Mouse (Mus musculus) hindbrain, embryonic 10.5 days (tissue): Measurements from ENCODE around the gene Hoxd11. TPM values are rescaled to one million over a fixed set of nuclear protein-coding genes. Genes with fewer than 3 reads are reported as not detected.

Source experiments
- DNase-seq: peaks from one replicate; pipeline ENCODE4 v3.0.0-alpha.2; 2017; ENCODE audit warnings: low spot score
- H3K27ac ChIP-seq: fragments of 300-500 bp; sonication (generic); 2 replicates; pipeline ENCODE4 v1.5.1; 2016; ENCODE audit warnings: mild to moderate bottlenecking, moderate library complexity
- H3K27me3 ChIP-seq: fragments of 300-500 bp; sonication (generic); 2 replicates; pipeline ENCODE4 v1.6.1; 2016; ENCODE audit warnings: mild to moderate bottlenecking; ENCODE audit not compliant: poor library complexity, insufficient read depth, severe bottlenecking
- H3K36me3 ChIP-seq: fragments of 300-500 bp; sonication (generic); 2 replicates; pipeline ENCODE4 v1.6.1; 2016; ENCODE audit warnings: mild to moderate bottlenecking, moderate library complexity
- H3K4me1 ChIP-seq: fragments of 300-500 bp; sonication (generic); replicated peaks from 2 replicates; pipeline ENCODE4 v1.6.1; 2016; ENCODE audit warnings: mild to moderate bottlenecking
- H3K4me3 ChIP-seq: fragments of 300-500 bp; sonication (generic); 2 replicates; pipeline ENCODE4 v1.5.1; 2016; ENCODE audit warnings: mild to moderate bottlenecking, moderate library complexity
- H3K9me3 ChIP-seq: fragments of 300-500 bp; sonication (generic); 2 replicates; pipeline ENCODE4 v1.6.1; 2016; ENCODE audit warnings: mild to moderate bottlenecking, moderate library complexity
- WGBS: fragments of 180-500 bp; shearing (Covaris S2); methylation state at CpG from one replicate; pipeline ENCODE4 v1.1.7; 2016; 5-methylcytosine and 5-hydroxymethylcytosine counted together
- polyA plus RNA-seq: library from polyadenylated mRNA; unstranded; fragments of >200 nt; fragmentation: Nextera tagmentation; extraction: Ambion mirVana; gene quantifications from 2 replicates; pipeline ENCODE4 v1.2.1, GENCODE M21; 2016

The Hoxd11 gene
- polyA plus RNA-seq, 1 experiment from 2014 or later: not detected

- Histone ChIP-seq H3K27ac (no peak overlapping the region), H3K36me3 (no peaks in the 10 kb centered on the region), H3K27me3 (peaks cover 100% of the 10 kb centered on the region), H3K4me3 (peak overlapping the region; percentile 49), H3K9me3 (no peaks in the 10 kb centered on the region), H3K4me1 (peaks cover 19% of the 10 kb centered on the region)
- DNase-seq: peak; percentile 75
- WGBS: under 1% methylated on average over 74 of the region's 74 CpGs
These were observed 10.8 kb upstream of the Hoxd11 start for GRCm38 (mm10) chr2:74668370-74669229.

- 2% methylated on average over 3 of the region's 3 CpGs for WGBS
These were observed 10.2 kb upstream of the Hoxd11 start for GRCm38 (mm10) chr2:74669230-74669578.

GRCm38 (mm10) chr2:74669650-74670235, 9.6 kb upstream of the Hoxd11 start:
- peak; percentile 53 for DNase-seq
- Histone ChIP-seq H3K36me3 (no peaks in the 10 kb centered on the region), H3K4me1 (peaks cover 19% of the 10 kb centered on the region), H3K27ac (no peak overlapping the region), H3K4me3 (no peak overlapping the region), H3K27me3 (peaks cover 100% of the 10 kb centered on the region), H3K9me3 (no peaks in the 10 kb centered on the region)
- 2% methylated on average over 14 of the region's 14 CpGs for WGBS

More at GRCm38 (mm10) chr2:74669230-74669578, 10.2 kb upstream of the Hoxd11 start:
- Histone ChIP-seq H3K4me3 (no peak overlapping the region), H3K27ac (no peak overlapping the region), H3K36me3 (no peaks in the 10 kb centered on the region), H3K4me1 (peaks cover 19% of the 10 kb centered on the region), H3K9me3 (no peaks in the 10 kb centered on the region), H3K27me3 (peaks cover 100% of the 10 kb centered on the region)
- peak; percentile 20 for DNase-seq

- H3K4me3 ChIP-seq: no peak overlapping the region
- WGBS: 1% methylated on average over 3 of the region's 3 CpGs
- H3K36me3 ChIP-seq: no peaks in the 10 kb centered on the region
- no peaks in the 10 kb centered on the region for H3K9me3 ChIP-seq
- H3K27me3 ChIP-seq: peaks cover 100% of the 10 kb centered on the region
- peaks cover 21% of the 10 kb centered on the region for H3K4me1 ChIP-seq
- H3K27ac ChIP-seq: no peak overlapping the region
- DNase-seq: peak; percentile 8
These were observed 8.6 kb upstream of the Hoxd11 start for GRCm38 (mm10) chr2:74670632-74671188.

GRCm38 (mm10) chr2:74671847-74672246, 7.5 kb upstream of the Hoxd11 start:
- Histone ChIP-seq H3K9me3 (no peaks in the 10 kb centered on the region), H3K4me3 (no peak overlapping the region), H3K27me3 (peaks cover 100% of the 10 kb centered on the region), H3K4me1 (peaks cover 21% of the 10 kb centered on the region), H3K36me3 (no peaks in the 10 kb centered on the region), H3K27ac (no peak overlapping the region)
- DNase-seq: peak; percentile 27
- 2% methylated on average over 5 of the region's 5 CpGs for WGBS

GRCm38 (mm10) chr2:74672481-74673362, 6.6 kb upstream of the Hoxd11 start:
- 1% methylated on average over 40 of the region's 40 CpGs for WGBS
- no peaks in the 10 kb centered on the region for H3K36me3 ChIP-seq

GRCm38 (mm10) chr2:74673835-74674425, 5.4 kb upstream of the Hoxd11 start:
- H3K4me3 ChIP-seq: no peak overlapping the region
- no peak overlapping the region for H3K27ac ChIP-seq
- WGBS: 2% methylated on average over 24 of the region's 24 CpGs
- DNase-seq: peak; percentile 48
- no peaks in the 10 kb centered on the region for H3K36me3 ChIP-seq
- H3K9me3 ChIP-seq: no peaks in the 10 kb centered on the region
- H3K4me1 ChIP-seq: peaks cover 9% of the 10 kb centered on the region; the same call in 1 of the 2 replicates
- H3K27me3 ChIP-seq: peaks cover 100% of the 10 kb centered on the region

More at GRCm38 (mm10) chr2:74672481-74673362, 6.6 kb upstream of the Hoxd11 start:
- DNase-seq: peak; percentile 83
- Histone ChIP-seq H3K4me1 (peaks cover 20% of the 10 kb centered on the region), H3K9me3 (no peaks in the 10 kb centered on the region), H3K27me3 (peaks cover 100% of the 10 kb centered on the region), H3K27ac (no peak overlapping the region), H3K4me3 (peak overlapping the region; percentile 34)

GRCm38 (mm10) chr2:74674881-74675665, 4.3 kb upstream of the Hoxd11 start, which contains the start of gene Hoxd12:
Gene Hoxd12 (plus strand): TSS chr2:74675013.
- no peak within 1 kb of the TSS for H3K27ac ChIP-seq
- H3K9me3 ChIP-seq: no peaks in the 10 kb centered on the region
- H3K27me3 ChIP-seq: peaks cover 100% of the 10 kb centered on the region
- 1% methylated on average over 47 of the region's 47 CpGs for WGBS
- no peak within 1 kb of the TSS for H3K4me3 ChIP-seq
- peak; percentile 48 for DNase-seq
- peaks cover 9% of the 10 kb centered on the region; the same call in 1 of the 2 replicates for H3K4me1 ChIP-seq
- no peaks in the 10 kb centered on the region for H3K36me3 ChIP-seq

- Histone ChIP-seq H3K9me3 (no peaks in the 10 kb centered on the region), H3K4me1 (peaks cover 9% of the 10 kb centered on the region; the same call in 1 of the 2 replicates), H3K27me3 (peaks cover 100% of the 10 kb centered on the region), H3K27ac (no peak overlapping the region), H3K36me3 (no peaks in the 10 kb centered on the region), H3K4me3 (no peak overlapping the region)
- peak; percentile 45 for DNase-seq
- 3% methylated on average over 24 of the region's 24 CpGs for WGBS
These were observed 3.6 kb upstream of the Hoxd11 start for GRCm38 (mm10) chr2:74675666-74676282.

- H3K36me3 ChIP-seq: no peaks in the 10 kb centered on the region
- H3K9me3 ChIP-seq: no peaks in the 10 kb centered on the region
- 2% methylated on average over 9 of the region's 9 CpGs for WGBS
- H3K27me3 ChIP-seq: peaks cover 100% of the 10 kb centered on the region
- no peak overlapping the region for H3K27ac ChIP-seq
- peak; percentile 41 for DNase-seq
- H3K4me1 ChIP-seq: peaks cover 10% of the 10 kb centered on the region
- no peak overlapping the region for H3K4me3 ChIP-seq
These were observed 2.8 kb upstream of the Hoxd11 start for GRCm38 (mm10) chr2:74676376-74677052.

GRCm38 (mm10) chr2:74677106-74677505, 2.3 kb upstream of the Hoxd11 start:
- Histone ChIP-seq H3K4me1 (peaks cover 16% of the 10 kb centered on the region), H3K36me3 (no peaks in the 10 kb centered on the region), H3K27me3 (peaks cover 100% of the 10 kb centered on the region), H3K4me3 (no peak overlapping the region), H3K9me3 (no peaks in the 10 kb centered on the region), H3K27ac (no peak overlapping the region)
- WGBS: 16% methylated on average over 2 of the region's 2 CpGs
- peak; percentile 36 for DNase-seq
